Mouse (Mus musculus) ES-CJ7 (cell line): ENCODE data around the gene Kif14.
A peak's percentile ranks its signal among the peaks of the same experiment; 100 is the strongest.
"Not testable (repeated sequence)": the region's sequence is repeated elsewhere in the genome, so short reads cannot be mapped to it uniquely, and the experiment has no call there.

Experiments used
- DNase-seq: peaks from one replicate; pipeline ENCODE4 v3.0.0; 2011; ENCODE audit warnings: low read depth, low spot score

The Kif14 gene

GRCm38 (mm10) chr1:136491681-136492080 is 25.5 kb downstream of the Kif14 start:
- no peak for DNase-seq

DNA sequence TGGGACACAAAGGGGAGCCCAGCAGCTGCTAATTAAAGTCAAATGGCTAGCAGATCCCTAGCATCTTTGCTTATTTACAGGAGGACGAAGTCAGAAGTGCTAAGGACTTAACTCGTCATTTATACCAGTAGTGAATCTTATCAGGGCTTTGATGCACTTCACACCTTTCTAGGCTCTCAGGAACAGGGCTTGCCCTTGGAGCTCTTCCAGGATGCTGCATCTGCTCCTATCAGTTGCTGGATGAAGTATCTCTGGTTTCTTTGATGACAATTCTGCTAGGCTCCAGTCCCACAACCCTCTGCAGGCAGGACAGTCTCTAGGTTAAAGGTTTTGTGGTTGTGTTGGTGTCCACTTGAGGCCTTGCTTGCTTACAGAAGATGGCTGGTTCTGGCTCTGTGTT is 26.1 kb downstream of the Kif14 start:
- no peak for DNase-seq

DNA sequence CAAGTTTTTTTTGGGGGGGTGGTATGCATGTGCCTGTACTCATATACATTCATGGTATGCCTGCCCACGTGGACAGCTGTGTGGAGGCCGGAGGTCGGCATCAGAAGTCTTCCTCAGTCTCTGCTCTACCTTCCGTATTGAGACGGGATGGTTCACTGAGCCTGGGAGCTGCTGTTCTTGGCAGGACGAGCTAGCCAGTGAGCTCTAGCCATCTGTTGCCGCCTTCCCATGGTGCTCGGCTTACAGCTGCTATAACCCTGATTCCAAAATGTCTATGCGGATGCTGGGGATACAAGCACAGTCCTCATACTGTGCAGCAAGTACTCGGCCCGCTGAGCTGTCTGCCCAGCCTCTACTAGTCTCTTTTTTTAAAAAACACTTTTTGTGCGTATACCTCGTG is 33.2 kb downstream of the Kif14 start:
- no peak for DNase-seq

GRCm38 (mm10) chr1:136502936-136503335 is 36.8 kb downstream of the Kif14 start:
- DNase-seq = peak; percentile 59

DNA sequence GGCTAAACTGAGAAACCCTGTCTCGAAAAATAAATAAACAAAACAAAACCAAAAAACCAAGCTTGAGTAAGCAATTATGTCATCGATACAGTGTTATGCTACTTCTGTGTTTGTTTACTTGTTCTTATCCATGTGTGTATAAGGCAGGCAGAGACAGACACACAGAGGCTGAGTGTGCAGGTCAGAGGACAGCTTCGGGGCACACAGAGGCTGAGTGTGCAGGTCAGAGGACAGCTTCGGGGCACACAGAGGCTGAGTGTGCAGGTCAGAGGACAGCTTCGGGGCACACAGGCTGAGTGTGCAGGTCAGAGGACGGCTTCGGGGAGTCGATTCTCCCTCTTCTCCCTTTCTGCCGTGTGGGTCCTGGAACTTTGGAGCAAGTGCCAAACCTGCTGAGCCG is 40.1 kb downstream of the Kif14 start:
- DNase-seq = not testable (repeated sequence)

GRCm38 (mm10) chr1:136512317-136512716 is 46.2 kb downstream of the Kif14 start:
- no peak for DNase-seq

DNA sequence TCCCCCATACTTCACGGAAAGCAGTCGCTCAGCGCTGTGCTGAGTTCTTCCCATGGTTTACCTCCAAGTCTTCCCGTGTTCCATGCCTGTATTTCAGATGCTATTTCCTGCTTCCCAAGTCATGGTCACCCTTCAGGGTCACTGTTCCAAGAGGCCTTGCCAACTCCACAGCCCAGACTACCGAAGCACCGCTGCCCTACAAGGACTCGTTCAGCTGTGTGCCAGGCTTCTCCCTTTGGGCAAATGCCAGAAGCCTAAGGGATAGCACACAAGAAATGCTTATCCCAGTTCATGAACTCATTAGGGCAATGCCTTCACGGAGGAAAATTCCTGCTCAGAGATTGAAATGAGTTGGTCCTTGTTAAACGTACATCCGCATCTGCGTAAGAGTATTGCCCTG is 47.0 kb downstream of the Kif14 start:
- DNase-seq = no peak

- no peak for DNase-seq
These were observed 52.7 kb downstream of the Kif14 start for GRCm38 (mm10) chr1:136518699-136519356.

DNA sequence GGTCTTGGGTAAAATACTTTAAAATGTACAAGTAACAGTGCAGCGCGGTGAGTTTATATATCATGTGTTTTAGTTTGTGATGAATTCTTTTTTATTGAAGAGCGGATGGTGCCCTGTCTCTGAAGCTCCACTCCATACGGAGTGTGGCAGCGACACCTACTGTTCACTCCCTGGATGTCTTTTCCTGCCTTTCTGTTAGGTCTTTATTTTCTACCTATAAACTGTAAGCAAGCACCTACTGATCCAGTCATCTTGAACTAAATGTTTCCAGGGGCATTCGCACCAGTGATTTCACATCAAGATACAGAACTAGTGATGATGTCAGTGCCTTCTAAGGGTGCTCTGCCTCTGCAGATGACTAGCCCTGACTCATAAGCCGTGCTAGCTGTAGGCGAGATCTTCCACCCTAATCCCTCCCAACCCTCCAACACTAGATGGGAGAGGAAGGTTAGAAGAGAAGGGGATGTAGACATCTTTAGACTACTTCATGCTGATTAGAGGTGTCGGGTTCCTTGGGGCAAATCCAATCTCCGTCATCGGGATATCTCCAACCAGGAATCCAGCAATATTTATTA is 55.3 kb downstream of the Kif14 start:
- DNase-seq = peak; percentile 63

DNA sequence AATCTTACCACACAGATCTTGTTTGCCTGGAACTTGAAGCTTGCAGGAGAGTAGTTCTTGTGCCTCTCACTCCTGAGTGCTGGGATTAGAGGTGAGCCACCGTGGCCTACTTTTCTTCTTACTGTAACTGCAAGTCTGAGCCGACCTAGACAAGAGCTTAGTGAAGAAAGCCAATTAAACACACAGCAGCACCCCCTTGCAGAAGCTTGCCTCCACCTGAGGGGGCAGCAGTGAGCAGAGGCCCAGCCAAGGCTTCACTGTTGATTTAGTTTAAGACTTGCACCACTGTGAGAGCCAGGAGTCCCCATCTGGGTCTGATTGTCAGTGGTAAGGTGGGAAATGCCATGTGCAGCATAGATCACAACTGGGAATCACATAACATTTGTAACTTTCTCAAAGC is 58.8 kb downstream of the Kif14 start:
- DNase-seq = peak; percentile 88

- DNase-seq = no peak
These were observed 59.7 kb downstream of the Kif14 start for GRCm38 (mm10) chr1:136525818-136526217.

- peak; percentile 77 for DNase-seq
These were observed 61.0 kb downstream of the Kif14 start for GRCm38 (mm10) chr1:136527163-136527562.

GRCm38 (mm10) chr1:136532556-136532955 is 66.4 kb downstream of the Kif14 start:
- no peak for DNase-seq

DNA sequence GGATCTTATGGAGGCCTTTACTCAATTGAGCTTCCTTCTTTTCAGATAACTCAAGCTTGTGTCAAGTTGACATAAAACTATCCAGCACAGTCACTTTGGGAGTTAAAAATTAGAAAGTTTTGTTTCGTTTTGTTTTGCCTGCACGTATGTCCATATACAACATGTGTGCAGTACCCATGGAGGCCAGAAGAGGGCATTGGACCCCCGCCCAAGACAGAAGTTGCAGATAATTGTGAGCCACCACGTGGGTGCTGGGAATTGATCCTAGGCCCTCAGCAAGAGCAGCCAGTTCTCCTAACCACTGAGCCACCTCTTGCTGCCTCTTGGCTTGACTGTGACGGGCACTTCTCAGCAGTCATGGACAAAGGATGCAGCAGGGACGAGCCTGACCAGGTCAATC is 70.8 kb downstream of the Kif14 start:
- peak; percentile 77 for DNase-seq

GRCm38 (mm10) chr1:136538247-136538646 is 72.1 kb downstream of the Kif14 start:
- no peak for DNase-seq

DNA sequence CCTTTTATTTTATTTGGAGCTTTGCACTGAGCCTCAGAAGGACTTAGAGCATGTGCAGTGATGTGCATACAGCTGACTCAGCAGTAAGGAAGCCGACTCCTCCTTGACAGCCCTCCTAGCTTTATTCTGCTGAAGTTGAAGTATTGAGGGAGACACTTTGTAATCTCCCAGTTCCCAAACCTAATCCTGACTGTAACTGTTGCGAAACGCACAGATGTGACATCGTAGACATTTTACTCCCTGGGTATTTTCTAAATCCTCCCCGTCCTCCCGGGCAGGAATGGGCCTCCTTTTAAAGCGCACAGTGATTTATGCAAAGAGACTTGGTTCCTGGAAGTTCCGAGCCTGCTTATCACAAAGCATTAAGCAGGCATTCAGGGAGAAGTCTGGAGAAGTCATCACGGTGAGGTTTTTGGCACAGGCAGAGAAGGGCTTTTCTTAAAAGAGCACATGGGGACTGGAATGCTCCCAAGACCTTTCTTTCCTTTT is 74.3 kb downstream of the Kif14 start:
- no peak for DNase-seq

DNA sequence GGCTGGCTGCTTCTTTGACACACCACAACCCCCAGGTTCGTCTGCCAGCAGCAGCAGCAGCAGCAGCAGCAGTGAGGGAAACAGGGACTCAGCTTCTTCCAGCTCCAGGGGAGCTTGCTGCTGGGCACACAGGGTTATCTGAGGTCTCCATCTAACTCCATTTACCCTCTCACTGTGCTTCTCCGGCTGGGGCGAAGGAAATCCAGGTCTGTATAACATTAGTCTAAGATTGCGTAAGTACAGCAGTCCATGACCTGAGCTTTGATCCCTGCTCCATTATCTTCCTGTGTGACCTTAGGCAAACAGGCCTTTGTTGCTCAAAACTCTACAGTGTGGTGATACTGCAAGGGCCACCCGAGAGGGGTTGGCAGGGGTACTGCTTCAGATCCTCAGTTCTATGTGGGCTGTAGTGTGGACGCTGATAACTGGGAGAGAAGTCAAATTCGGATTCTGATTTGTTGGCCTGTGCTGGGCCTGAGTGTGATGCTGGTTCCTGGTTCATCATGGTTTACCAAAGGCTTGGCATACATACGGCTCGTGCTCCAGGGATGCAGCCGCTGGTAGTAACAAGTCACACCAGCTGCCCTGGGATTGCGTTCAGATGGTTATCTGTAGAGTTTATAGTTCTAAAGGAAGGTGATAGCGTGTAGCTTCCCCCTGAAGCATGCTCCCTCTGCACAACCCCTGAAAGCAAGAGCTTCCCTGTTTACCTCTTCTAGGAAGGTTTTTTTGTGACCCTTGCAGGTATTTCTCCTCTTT is 75.7 kb downstream of the Kif14 start:
- DNase-seq = no peak

DNA sequence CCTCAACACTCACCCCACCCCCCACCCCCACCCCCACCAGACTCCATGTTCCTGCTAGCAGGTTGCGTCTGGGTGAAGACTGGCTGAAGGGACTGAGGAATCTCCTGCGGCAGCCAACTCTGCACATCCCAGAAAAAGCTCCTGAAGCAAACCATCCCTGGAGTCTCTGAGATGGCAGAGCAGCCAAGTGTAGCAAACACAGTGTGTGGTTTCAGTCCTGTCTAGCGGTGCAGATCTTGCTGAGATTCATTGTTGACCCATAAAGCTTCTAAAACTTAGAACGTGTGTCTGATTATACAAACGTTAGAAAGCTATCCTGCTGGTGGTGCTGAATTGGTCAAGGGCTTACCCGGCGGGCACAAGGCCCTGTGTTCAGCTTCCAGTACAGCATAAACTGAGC is 77.8 kb downstream of the Kif14 start:
- no peak for DNase-seq

GRCm38 (mm10) chr1:136547068-136547467 is 80.9 kb downstream of the Kif14 start:
- no peak for DNase-seq

DNA sequence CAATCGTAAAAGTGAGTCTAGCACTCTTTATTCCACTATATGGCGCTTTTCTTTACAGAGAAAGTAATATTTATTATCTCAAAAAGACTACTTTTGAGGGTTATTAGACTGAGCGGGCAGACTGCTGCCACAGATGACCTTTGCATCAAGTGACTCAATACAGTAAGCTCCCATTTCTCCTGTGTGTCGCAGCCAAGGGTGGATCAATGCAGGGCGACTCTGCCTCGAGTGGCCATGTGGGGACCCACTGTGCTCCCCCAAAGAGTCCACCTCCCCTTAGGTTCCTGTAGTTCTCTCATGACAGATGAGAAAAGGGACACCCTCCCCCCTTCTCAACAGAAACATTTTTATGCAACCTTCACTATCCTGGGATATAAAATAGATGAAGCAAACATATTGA is 84.1 kb downstream of the Kif14 start:
- DNase-seq = no peak

DNA sequence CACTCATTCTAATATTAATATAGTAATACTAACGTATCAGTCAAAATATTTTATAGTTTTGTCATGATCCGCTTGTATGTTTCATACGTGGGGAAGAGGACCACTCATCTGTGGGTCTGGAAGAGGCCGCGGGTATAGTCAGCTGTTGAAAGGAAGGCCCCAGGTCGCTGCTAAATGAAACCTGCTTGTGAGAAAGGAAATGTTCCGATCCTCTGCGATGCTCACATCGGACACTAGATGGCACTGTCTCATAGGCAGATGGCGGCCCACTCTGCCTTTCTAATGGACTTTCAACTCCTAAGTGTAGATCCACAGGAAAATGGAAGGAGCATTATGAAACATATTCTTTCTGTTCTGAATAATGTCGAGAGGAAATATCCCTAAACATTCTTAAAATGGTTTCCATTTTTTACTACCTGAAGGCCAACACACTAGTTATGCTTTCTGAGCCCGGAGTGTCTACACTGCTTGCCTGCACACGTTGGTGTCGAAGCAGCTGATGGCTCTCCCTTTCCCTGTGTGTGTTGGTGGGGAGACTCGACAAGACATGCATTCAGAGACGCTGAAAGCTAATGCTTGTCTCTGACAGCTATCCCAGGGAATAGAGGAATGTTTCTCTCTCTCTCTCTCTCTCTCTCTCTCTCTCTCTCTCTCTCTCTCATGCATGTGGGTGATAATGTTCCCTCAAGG is 84.9 kb downstream of the Kif14 start:
- peak; percentile 89 for DNase-seq

GRCm38 (mm10) chr1:136554686-136555085 is 88.5 kb downstream of the Kif14 start:
- peak; percentile 66 for DNase-seq
